Mouse (Mus musculus) urinary bladder, adult 18-20 months (tissue): ENCODE measurements around the gene Gm15107.
"Not testable (repeated sequence)": the region's sequence is repeated elsewhere in the genome, so short reads cannot be mapped to it uniquely, and the experiment has no call there.

ENCODE experiments used
- DNase-seq, 2 experiments: peaks; one replicate each; pipeline ENCODE4 v3.0.0; 2022; ENCODE audit warnings: low spot score in 2 of 2, mixed read lengths in 2 of 2

Gm15107 gene

DNA sequence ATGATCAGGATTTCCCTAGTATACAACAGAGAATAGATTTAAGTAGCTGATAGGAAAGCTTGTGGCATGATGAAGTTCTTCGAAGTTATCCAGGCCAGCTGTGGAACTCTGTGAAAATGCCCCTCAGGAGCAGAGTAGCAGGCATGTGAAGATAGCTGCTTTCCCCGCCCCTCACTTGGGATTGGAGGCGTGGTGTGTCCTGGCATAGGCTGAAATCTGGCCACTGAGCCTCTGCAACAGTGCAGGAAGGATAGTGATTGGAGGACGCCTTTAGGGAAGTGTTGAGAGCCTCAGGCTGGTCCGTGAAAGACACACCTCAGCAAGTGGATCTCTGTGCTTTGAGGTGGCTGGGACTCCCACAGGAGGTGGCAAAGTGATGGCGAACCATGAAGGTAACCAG is at the start of gene Gm15107:
Gene Gm15107 (plus strand): TSS at position 301 of the 400 bp plus-strand sequence.
- DNase-seq: not testable (repeated sequence)
